Mouse (Mus musculus): ENCODE measurements at regions not wholly inside any gene's neighbourhood (a gene's known extent, or its start where the extent isn't known, plus 50 kb on each side); places are given as distances from the start of the nearest gene placed in this dataset.

- TF ChIP-seq CTCF (IDR thresholded peaks at IDR 0.05; ENCODE audit: extremely low read depth, insufficient read length, insufficient replicate concordance, low read depth, low read length) (no peak), POLR2A (IDR thresholded peaks at IDR 0.05; ENCODE audit: low read depth, low read length) (no peak)
Observed at GRCm38 (mm10) chr19:26340155-26340554, 264.7 kb upstream of the Smarca2 start.
